Mouse (Mus musculus) kidney, embryonic 16.5 days (tissue): Measurements from ENCODE around the gene Rab40c. TPM values are rescaled to one million over a fixed set of nuclear protein-coding genes. Genes with fewer than 3 reads are reported as not detected.

ENCODE experiments used
- ATAC-seq: fragments of 200-750 bp; cut with Nextera tagmentation; 2 replicates; pipeline ENCODE4 v1.8.0; 2017; ENCODE audit warnings: moderate TSS enrichment; ENCODE audit not compliant: low FRiP score, low TSS enrichment
- H3K27ac ChIP-seq: fragments of 300-500 bp; sonication (generic); 2 replicates; pipeline ENCODE4 v1.5.1; 2014; ENCODE audit warnings: low read length
- H3K27me3 ChIP-seq: fragments of 300-500 bp; sonication (generic); 2 replicates; pipeline ENCODE4 v1.6.1; 2014; ENCODE audit warnings: low read length, control low read depth, mixed read lengths; ENCODE audit not compliant: insufficient read depth
- H3K36me3 ChIP-seq: fragments of 300-500 bp; sonication (generic); 2 replicates; pipeline ENCODE4 v1.6.1; 2014; ENCODE audit warnings: low read length, control low read depth, mixed read lengths; ENCODE audit not compliant: insufficient read depth
- H3K4me1 ChIP-seq: fragments of 300-500 bp; sonication (generic); 2 replicates; pipeline ENCODE4 v1.6.1; 2014; ENCODE audit warnings: low read length, control low read depth, mixed read lengths; ENCODE audit not compliant: insufficient read depth
- H3K4me2 ChIP-seq: fragments of 300-500 bp; sonication (generic); replicated peaks from 2 replicates; pipeline ENCODE4 v1.6.1; 2014; ENCODE audit warnings: low read depth, low read length
- H3K4me3 ChIP-seq: fragments of 300-500 bp; sonication (generic); 2 replicates; pipeline ENCODE4 v1.5.1; 2014; ENCODE audit warnings: mild to moderate bottlenecking, low read length
- H3K9ac ChIP-seq: fragments of 300-500 bp; sonication (generic); replicated peaks from 2 replicates; pipeline ENCODE4 v1.6.1; 2014; ENCODE audit warnings: low read length
- H3K9me3 ChIP-seq: fragments of 300-500 bp; sonication (generic); 2 replicates; pipeline ENCODE4 v1.6.1; 2016; ENCODE audit warnings: low read length, control low read depth
- WGBS: fragments of 180-500 bp; shearing (Covaris S2); extraction: QIAGEN DNeasy Blood & Tissue Kit; methylation state at CpG from one replicate; pipeline ENCODE4 v1.1.7; 2014; 5-methylcytosine and 5-hydroxymethylcytosine counted together
- polyA plus RNA-seq: library from polyadenylated mRNA; unstranded; fragments of >200 nt; fragmentation: Nextera tagmentation; extraction: Ambion mirVana; gene quantifications from 2 replicates; pipeline ENCODE4 v1.2.1, GENCODE M21; 2015

Gene Rab40c
- polyA plus RNA-seq, 1 experiment from 2014 or later, result 33.7 TPM

GRCm38 (mm10) chr17:25863681-25864080 is 55.8 kb downstream of the Rab40c start:
- Histone ChIP-seq H3K4me2 (no peak overlapping the region), H3K27me3 (no peaks in the 10 kb centered on the region), H3K4me1 (peaks cover 27% of the 10 kb centered on the region), H3K27ac (no peak overlapping the region), H3K36me3 (peaks cover 14% of the 10 kb centered on the region), H3K9me3 (no peaks in the 10 kb centered on the region), H3K4me3 (no peak overlapping the region), H3K9ac (no peak overlapping the region)
- no peak for ATAC-seq
- 89% methylated on average over 6 of the region's 6 CpGs for WGBS

- peak; percentile 29 for ATAC-seq
- peak overlapping the region; percentile 93 for H3K9ac ChIP-seq
- 13% methylated on average over 6 of the region's 6 CpGs for WGBS
These were observed 57.6 kb downstream of the Rab40c start for GRCm38 (mm10) chr17:25861704-25862612.

GRCm38 (mm10) chr17:25860832-25861703 is 58.5 kb downstream of the Rab40c start, which contains the start of gene Wdr90:
Wdr90 (minus strand) TSS chr17:25861501.
- no peaks in the 10 kb centered on the region for H3K27me3 ChIP-seq
- 3% methylated on average over 65 of the region's 65 CpGs for WGBS
- H3K4me3 ChIP-seq, result peak within 1 kb of the TSS; percentile 65
- H3K9ac ChIP-seq, result peak within 1 kb of the TSS; percentile 93
- peaks cover 9% of the 10 kb centered on the region for H3K36me3 ChIP-seq
- peak within 1 kb of the TSS; percentile 89 for H3K27ac ChIP-seq
- peak; percentile 93 for ATAC-seq
- H3K4me2 ChIP-seq, result peak within 1 kb of the TSS; percentile 95
- H3K4me1 ChIP-seq, result peaks cover 17% of the 10 kb centered on the region
- H3K9me3 ChIP-seq, result no peaks in the 10 kb centered on the region

More at GRCm38 (mm10) chr17:25861704-25862612, 57.6 kb downstream of the Rab40c start:
- peaks cover 14% of the 10 kb centered on the region for H3K36me3 ChIP-seq
- peak overlapping the region; percentile 89 for H3K27ac ChIP-seq
- H3K4me1 ChIP-seq, result peaks cover 17% of the 10 kb centered on the region
- H3K4me2 ChIP-seq, result peak overlapping the region; percentile 95
- H3K4me3 ChIP-seq, result peak overlapping the region; percentile 65
- no peaks in the 10 kb centered on the region for H3K9me3 ChIP-seq
- H3K27me3 ChIP-seq, result no peaks in the 10 kb centered on the region

- Histone ChIP-seq H3K9me3 (no peaks in the 10 kb centered on the region), H3K4me3 (peak overlapping the region; percentile 65), H3K9ac (peak overlapping the region; percentile 93), H3K27ac (no peak overlapping the region), H3K27me3 (no peaks in the 10 kb centered on the region), H3K4me1 (peaks cover 17% of the 10 kb centered on the region), H3K36me3 (peaks cover 8% of the 10 kb centered on the region), H3K4me2 (peak overlapping the region; percentile 95)
- 84% methylated on average over 6 of the region's 6 CpGs for WGBS
- no peak for ATAC-seq
These were observed 59.3 kb downstream of the Rab40c start for GRCm38 (mm10) chr17:25860229-25860628.

- peak; percentile 94 for ATAC-seq
- H3K4me2 ChIP-seq, result peak within 1 kb of the TSS; percentile 81
- H3K4me3 ChIP-seq, result peak within 1 kb of the TSS; percentile 75
- H3K27me3 ChIP-seq, result no peaks in the 10 kb centered on the region
- peaks cover 51% of the 10 kb centered on the region for H3K36me3 ChIP-seq
- 0% methylated on average over 21 of the region's 21 CpGs for WGBS
- peak within 1 kb of the TSS; percentile 77 for H3K9ac ChIP-seq
- peak within 1 kb of the TSS; percentile 85 for H3K27ac ChIP-seq
- H3K4me1 ChIP-seq, result peaks cover 16% of the 10 kb centered on the region
- no peaks in the 10 kb centered on the region for H3K9me3 ChIP-seq
These were observed 75.1 kb downstream of the Rab40c start, which contains the start of gene Rhot2 for GRCm38 (mm10) chr17:25844396-25844901. Rhot2 (minus strand) TSS chr17:25844851.

- Histone ChIP-seq H3K4me3 (peak overlapping the region; percentile 75), H3K27me3 (no peaks in the 10 kb centered on the region), H3K9me3 (no peaks in the 10 kb centered on the region), H3K4me1 (peaks cover 16% of the 10 kb centered on the region), H3K27ac (peak overlapping the region; percentile 85), H3K9ac (peak overlapping the region; percentile 77), H3K4me2 (peak overlapping the region; percentile 81), H3K36me3 (peaks cover 51% of the 10 kb centered on the region)
- peak; percentile 33; the same call in 1 of the 2 replicates for ATAC-seq
- under 1% methylated on average over 38 of the region's 38 CpGs for WGBS
These were observed 75.7 kb downstream of the Rab40c start for GRCm38 (mm10) chr17:25843636-25844395.

GRCm38 (mm10) chr17:25843122-25843521 is 76.4 kb downstream of the Rab40c start:
- H3K36me3 ChIP-seq, result peaks cover 49% of the 10 kb centered on the region
- H3K27ac ChIP-seq, result no peak overlapping the region
- H3K9ac ChIP-seq, result peak overlapping the region; percentile 77

GRCm38 (mm10) chr17:25842509-25842908 is 77.0 kb downstream of the Rab40c start:
- no peaks in the 10 kb centered on the region for H3K27me3 ChIP-seq
- peaks cover 21% of the 10 kb centered on the region for H3K4me1 ChIP-seq
- no peaks in the 10 kb centered on the region for H3K9me3 ChIP-seq
- 72% methylated on average over 3 of the region's 3 CpGs for WGBS
- no peak for ATAC-seq
- H3K9ac ChIP-seq, result no peak overlapping the region
- no peak overlapping the region for H3K4me3 ChIP-seq
- H3K4me2 ChIP-seq, result no peak overlapping the region
- no peak overlapping the region for H3K27ac ChIP-seq
- H3K36me3 ChIP-seq, result peaks cover 49% of the 10 kb centered on the region

More at GRCm38 (mm10) chr17:25843122-25843521, 76.4 kb downstream of the Rab40c start:
- Histone ChIP-seq H3K4me1 (peaks cover 16% of the 10 kb centered on the region), H3K4me2 (peak overlapping the region; percentile 81), H3K27me3 (no peaks in the 10 kb centered on the region), H3K9me3 (no peaks in the 10 kb centered on the region), H3K4me3 (peak overlapping the region; percentile 75)
- 92% methylated on average over 4 of the region's 4 CpGs for WGBS
- no peak for ATAC-seq
